Mouse (Mus musculus): ENCODE measurements around the gene D430041D05Rik.

DNA sequence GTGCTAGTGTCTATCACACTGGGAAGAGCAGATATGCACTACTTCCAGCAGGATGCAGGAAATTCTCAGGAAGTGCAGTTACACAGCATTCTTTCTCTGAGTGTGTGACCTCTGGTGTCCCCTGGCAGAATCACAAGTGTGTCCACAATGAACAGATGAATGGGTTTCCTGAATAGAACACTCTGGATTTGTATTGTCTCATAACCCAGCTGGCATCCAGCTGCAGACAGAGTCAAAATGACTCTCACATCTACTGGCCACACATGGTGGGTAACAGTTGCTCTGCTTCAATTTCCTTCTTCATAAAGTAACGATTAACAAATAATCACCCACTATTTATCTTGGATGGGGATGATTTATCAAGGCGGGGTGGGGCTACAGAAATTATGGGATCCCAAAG lies 43.5 kb downstream of the D430041D05Rik start:
- TF ChIP-seq POLR2A (IDR thresholded peaks at IDR 0.05; ENCODE audit: low read depth, low read length) (no peak), E2F4 (IDR thresholded peaks at IDR 0.05; ENCODE audit: insufficient replicate concordance, low read depth, low read length) (no peak), ETS1 (conservative IDR thresholded peaks at IDR 0.05; ENCODE audit: low read depth, low read length) (no peak), CTCF (conservative IDR thresholded peaks at IDR 0.05 in 1 of 2, IDR thresholded peaks at IDR 0.05 in 1 of 2; ENCODE audit: low read depth in 2 of 2, low read length in 2 of 2) (no peak)
